Mouse (Mus musculus): ENCODE data around the gene Megf8.
A peak's percentile ranks its signal among the peaks of the same experiment; 100 is the strongest.
"Not testable (repeated sequence)": the region's sequence is repeated elsewhere in the genome, so short reads cannot be mapped to it uniquely, and the experiment has no call there.

Megf8 gene

GRCm38 (mm10) chr7:25382541-25382940 lies 65.6 kb downstream of the Megf8 start:
- DNase-seq (ENCODE audit: low spot score in 2 of 2) = no peak

DNA sequence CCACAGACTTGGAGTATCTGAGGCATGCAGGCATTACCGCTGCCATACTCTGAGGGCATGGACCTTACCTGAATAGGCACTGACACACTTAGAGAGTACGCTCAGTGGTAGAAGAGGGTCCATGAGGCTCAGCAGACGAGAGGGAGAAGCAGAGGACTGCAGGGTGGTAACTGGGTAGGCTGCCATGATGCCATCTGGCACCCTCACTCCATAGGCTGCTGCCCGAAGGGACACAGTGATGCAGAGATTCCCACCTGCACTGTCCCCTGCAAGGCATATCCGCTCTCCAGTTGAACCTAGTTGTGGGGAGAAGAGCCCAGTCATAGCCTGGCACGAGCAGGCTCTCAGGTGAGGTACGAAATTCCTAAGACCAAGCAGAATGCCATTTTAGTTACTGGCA lies 66.4 kb downstream of the Megf8 start:
- no peak for DNase-seq (ENCODE audit: low spot score in 2 of 2)

DNA sequence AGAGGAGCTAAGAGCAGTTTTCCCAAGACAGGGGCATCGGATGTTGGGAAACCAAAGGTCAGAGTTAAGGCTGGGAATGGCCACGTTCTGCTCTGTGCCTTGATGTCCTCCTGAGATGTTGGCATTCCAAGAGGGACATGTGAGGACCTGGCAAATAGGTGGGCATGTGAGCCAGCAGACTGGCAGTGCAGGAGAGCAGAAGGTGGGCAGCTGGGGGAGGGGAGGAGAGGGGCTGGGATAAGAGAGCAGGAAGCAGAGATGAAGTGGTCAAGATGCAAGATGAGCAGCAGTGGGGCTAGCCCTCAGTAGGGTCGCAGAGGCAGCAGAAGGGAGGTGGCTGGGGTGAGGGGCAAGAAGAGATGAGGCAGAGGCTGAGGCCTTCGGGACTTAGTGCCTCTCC lies 66.9 kb downstream of the Megf8 start:
- no peak for DNase-seq (ENCODE audit: low spot score in 2 of 2)

DNA sequence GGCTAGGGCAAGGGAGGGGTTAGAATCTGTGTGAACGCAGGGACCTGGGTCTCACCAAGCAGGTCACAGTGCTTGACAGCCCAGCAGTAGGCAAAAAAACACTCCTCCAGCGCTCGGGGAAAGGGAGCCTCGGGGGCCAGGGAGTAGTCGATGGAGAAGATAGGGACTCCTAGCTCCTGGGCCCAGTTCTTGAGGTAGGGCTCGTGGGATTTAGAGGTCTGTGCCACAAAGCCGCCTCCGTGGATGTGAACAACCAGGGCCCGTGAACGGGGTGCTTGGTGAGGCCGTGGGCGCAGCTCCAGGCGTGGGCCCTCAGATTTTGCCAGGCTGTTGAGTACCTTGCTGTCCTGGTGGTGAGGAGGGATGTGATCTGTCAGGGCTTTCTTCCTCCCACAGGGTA lies 67.4 kb downstream of the Megf8 start:
- no peak for DNase-seq (ENCODE audit: low spot score in 2 of 2)

DNA sequence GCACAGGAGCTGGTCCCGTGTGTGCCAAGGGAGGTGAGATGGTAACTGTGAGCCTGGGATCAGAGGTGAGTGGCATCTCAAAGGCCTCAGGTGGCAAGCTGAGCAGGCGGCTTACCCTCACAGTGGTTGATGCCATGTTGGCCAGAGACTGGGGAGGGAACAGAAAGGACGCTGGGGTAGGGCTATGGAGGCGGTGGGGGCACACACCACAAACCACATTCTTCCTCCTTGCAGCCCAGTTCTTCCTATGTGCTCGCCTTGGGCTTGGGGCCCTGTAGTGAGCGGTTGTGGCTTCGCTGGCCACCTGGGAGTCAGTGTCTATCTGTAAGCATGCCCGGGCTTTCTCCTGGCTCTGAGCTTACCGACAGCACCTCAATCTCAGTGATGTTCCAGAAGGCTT lies 67.9 kb downstream of the Megf8 start:
- DNase-seq (ENCODE audit: low spot score in 2 of 2) = no peak

DNA sequence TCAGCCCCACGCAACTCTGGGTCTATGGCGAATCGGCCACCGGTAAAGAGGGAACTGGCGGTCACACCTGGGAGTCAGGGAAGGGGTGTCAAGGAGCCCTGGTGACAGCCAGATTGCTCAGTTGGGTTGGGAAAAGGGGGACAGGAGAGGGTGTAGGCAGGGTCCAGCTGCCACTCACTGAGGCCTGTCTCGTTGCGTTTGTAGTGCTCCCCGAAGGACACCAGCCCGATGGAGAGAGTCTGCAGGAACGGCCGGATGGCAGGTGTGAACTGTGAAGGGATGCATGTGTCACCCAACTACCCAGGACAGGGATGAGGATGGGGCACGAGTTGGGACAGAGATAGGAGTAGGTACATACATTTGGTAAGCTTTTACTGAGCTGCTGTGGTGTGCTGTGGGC lies 68.3 kb downstream of the Megf8 start:
- no peak for DNase-seq (ENCODE audit: low spot score in 2 of 2)

GRCm38 (mm10) chr7:25385850-25386555 lies 69.0 kb downstream of the Megf8 start:
- peak; percentile 63 to 84 for DNase-seq (ENCODE audit: low spot score in 2 of 2)

DNA sequence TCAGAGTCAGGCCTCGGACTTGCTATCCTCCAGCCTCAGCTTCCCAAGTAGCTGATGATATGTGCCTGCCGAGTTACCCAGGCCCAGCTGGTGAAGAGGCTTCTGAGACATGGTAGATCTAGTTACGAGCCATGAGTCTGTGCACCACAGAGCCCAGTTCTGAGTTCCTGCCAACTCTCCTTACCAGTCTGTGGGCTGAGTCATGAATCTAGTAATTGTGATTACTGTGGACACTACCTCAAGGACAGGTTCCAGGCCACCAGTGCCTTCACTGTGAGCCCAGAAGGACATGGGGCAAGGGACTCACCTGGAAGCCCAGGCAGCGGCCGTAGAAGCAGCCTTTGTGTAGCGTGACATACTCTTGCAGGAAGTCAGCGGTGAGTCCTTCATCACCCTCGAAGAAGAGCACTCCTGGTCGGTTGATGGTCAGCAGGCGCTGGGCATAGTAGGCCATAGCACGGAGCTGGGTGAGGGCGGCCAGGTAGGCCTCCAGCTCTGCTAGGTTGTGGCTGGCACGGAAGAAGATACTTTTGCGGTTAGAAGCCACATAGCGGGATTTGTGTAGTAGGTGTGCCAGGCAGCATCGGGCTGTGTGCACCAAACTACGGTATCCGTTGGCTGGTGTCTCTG lies 71.0 kb downstream of the Megf8 start:
- DNase-seq (ENCODE audit: low spot score in 2 of 2) = no peak

DNA sequence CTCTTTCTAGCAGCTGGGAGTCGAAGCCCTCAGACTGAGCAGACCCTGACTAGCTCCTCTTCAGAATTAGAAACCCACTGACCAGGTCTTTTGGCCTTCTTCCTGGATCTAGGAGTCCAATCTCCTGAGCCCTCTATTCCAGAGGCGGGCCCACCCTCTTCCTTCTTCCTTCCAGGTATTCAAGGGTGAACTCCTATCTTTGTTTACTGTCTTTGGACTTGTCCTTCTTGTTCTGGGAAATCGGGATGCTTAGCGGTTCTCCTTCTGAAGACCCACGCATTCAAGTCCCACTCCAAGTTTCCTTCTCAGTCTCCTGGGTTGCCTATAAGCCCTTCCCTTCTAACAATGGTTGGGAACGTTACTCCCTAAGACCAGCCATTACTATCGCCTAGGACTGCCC lies 72.0 kb downstream of the Megf8 start:
- no peak for DNase-seq (ENCODE audit: low spot score in 2 of 2)

GRCm38 (mm10) chr7:25390054-25390770 lies 73.2 kb downstream of the Megf8 start:
- peak; percentile 75 to 85 for DNase-seq (ENCODE audit: low spot score in 2 of 2)

DNA sequence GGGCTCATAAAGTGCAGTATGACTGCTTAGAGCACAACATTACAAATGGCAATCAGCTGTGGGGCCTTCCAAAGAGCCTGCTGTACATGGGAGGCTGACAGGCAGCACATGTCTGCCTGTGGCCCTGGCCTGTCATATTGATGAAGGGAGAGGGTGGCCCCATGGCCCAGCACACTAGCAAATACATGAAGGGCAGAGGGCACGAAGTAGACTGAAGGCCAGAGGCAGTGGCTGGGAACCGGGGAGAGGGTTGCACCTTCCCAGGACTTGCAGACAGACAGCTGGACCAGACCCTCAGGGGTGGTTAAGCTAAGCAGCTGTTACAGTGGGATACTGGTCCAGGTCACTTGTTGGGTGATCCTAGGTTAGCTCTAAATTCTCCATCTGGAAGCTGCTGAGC lies 74.0 kb downstream of the Megf8 start:
- no peak for DNase-seq (ENCODE audit: low spot score in 2 of 2)

DNA sequence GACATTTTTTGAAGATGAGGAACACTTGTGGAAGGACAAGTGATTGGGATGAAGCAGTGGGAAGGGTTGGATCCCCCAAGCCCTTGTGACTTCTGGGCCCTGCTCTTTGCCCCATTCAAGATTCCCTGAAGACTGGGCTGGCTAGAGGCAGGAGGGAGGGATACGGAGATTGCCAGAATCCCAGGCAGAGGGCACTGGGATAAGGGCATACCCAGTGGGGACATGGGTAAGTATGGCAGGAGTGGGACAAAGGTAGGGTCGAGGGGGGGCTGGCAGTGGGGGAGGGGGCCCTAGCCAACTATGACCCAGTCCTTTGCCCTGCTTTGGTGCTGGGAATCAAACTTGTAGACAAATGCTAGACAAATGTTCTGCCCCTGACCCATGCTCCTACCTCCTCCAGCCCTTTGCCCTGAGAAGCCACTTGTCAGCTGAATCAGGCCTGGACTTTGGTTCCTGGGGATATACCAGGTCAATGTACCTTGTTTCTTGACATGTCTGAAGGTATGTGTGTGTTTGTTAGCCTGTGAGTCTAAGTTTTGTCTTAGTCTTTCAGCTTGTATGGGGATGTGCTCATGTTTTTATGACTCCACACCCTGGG lies 75.0 kb downstream of the Megf8 start:
- no peak for DNase-seq (ENCODE audit: low spot score in 2 of 2)

DNA sequence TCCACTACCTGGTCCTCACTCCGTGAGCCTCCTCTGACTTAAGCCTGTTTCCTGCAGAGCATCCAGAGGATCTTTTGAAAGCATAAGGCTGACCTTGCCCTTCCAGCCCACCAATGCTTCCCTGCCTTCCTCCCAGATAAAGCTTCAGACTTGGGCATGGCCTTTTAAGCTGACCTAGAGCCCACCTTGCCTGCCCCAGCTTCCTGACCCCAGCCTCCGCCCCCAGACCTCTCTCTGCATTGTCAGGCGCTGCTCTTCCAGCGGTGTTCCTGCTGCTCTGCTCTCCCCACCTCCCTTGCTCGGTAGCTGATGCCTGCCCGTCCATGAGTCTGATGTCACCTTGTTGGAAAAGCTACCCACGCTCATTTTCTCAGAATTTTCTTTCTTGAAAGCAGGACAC lies 75.9 kb downstream of the Megf8 start:
- DNase-seq (ENCODE audit: low spot score in 2 of 2) = no peak

DNA sequence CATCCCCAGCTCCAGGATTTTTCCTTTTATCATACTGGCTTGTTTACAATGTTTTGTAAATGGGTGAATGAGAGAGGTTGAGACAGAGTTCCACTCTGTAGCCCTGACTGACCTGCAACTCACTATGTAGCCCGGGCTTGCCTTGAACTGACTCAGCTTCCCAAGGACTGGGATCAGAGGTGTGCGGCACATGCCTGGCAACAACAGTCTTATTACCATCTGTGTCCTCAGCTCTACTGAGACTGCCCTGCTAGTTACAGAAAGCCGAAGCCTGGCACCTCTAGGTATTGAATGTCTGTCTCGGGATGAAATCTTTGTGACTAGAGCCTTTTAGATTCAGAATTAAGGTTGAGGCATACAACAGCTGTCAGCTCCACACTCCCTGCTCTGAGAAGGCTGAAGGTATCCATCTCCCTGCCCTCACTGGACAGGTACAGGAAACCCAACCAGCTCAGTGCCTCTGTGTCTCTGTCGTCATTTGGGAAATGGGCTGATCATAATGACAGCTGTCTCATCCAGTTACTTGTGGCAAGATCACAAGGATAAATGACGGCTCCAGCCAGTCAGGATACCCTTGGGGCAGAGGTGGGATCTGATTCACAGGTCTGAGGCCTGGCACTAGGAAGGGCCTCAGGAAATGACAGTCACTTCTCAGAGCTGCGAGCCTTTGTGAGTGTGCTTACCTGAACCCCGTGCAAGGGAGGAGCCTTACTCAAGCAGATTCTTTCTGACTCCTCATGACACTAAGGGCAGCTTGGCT lies 76.7 kb downstream of the Megf8 start:
- DNase-seq (ENCODE audit: low spot score in 2 of 2) = no peak

- no peak for DNase-seq (ENCODE audit: low spot score in 2 of 2)
These were observed 77.8 kb downstream of the Megf8 start for GRCm38 (mm10) chr7:25394754-25395153.

DNA sequence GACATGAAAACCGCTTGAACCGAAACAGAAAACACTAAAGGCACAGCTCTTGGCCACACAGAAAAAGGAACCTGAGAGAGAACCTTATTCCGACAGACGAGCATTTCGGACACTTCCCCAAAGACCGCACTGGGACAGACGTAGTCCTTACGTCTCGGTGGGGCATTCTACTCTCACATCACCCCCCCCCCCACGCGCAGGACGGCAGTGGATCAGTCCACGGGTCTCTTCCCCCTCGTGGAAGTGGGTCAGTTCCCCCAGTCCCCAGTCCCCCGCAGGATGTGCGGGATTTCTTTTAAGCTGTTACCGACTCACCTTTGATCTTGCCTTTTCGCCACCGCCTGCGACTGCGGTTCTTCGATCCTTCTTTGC lies 78.2 kb downstream of the Megf8 start:
- DNase-seq (ENCODE audit: low spot score in 2 of 2) = no peak

DNA sequence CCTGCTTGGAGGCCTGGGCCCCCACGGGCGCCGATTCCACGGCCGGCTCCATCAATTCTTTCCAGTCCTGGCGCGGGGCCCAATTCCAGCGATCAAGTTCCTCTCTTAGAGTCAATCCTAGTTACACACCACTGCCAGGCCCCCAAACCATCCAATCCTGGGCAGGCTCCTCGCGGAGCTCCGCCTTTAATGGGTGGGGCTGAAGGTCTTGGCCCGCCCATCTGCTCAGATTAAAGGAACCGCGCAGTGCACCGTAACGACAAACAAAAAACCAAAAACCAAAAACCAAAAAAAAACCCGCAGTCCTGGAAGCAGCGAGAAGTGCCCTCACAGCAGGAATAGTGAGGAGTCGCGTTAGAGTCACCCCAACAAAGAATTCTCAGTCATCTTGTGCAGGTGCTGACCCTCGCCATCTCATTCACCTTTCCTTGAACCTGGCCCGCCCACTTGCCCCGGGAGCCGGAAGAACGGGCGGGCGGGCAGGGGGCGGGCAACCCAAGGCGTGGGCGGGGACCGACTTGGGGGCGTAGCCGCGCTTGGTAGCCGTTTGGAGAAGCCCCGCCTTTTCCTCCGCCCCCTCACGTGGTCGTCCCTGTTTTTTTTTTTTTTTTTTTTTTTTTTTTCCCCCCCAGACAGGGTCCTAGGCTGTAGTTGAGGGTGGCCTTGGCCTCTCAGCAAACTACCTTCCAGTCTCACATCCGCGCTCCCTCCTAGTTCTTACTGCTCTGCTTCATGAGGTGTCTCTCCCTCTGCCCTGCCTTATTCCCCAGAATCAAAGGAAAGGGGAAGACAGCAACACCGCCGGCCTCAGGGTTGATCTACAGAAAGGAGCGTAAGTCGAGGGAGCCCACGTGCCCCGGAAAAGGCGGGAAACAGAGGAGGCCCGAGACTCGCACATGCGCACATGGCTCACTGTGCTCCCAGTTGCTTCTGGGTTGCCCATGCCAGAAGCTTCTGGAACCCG lies 78.9 kb downstream of the Megf8 start:
- DNase-seq (ENCODE audit: low spot score in 2 of 2) = peak; percentile 91 to 95

GRCm38 (mm10) chr7:25396621-25397020 lies 79.7 kb downstream of the Megf8 start:
- no peak for DNase-seq (ENCODE audit: low spot score in 2 of 2)

DNA sequence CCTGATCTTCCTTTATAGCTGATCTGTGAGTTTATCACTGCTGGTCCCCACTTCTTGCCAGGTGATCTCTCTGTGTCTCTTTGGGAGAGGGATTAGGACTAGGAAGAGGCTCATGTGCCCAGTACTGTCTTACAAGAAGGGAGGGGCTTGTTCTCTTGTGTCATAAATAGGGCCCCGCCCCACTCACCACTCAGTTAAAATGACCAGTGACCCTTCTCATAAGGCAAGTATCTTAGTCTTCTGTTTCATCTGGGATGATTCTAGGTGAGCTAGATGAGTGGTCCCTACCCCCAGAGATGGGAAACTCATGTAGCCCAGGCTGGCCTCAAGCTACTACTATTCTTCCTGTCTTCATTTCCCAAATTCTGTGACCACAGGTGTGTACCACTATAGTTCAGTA lies 81.6 kb downstream of the Megf8 start, which contains the start of gene Lipe:
Gene Lipe, minus strand, starts transcription at position 101 of the 400 bp plus-strand sequence.
- no peak for DNase-seq (ENCODE audit: low spot score in 2 of 2)

- not testable (repeated sequence) for DNase-seq (ENCODE audit: low spot score in 2 of 2)
These were observed 82.1 kb downstream of the Megf8 start for GRCm38 (mm10) chr7:25399028-25399427.

- DNase-seq (ENCODE audit: low spot score in 2 of 2) = no peak
These were observed 84.6 kb downstream of the Megf8 start for GRCm38 (mm10) chr7:25401551-25401950.
